Mouse (Mus musculus) liver, embryonic 16.5 days (tissue): Measurements from ENCODE around the gene Apaf1. TPM values are rescaled to one million over a fixed set of nuclear protein-coding genes. Genes with fewer than 3 reads are reported as not detected.

Source experiments
- ATAC-seq: fragments of 200-750 bp; cut with Nextera tagmentation; 2 replicates; pipeline ENCODE4 v1.8.0; 2017; ENCODE audit warnings: low read depth, mild to moderate bottlenecking, moderate number of reproducible peaks, moderate library complexity
- H3K27ac ChIP-seq: fragments of 300-500 bp; sonication (generic); 2 replicates; pipeline ENCODE4 v1.5.1; 2014; ENCODE audit warnings: mild to moderate bottlenecking, low read length
- H3K27me3 ChIP-seq: fragments of 300-500 bp; sonication (generic); 2 replicates; pipeline ENCODE4 v1.6.1; 2014; ENCODE audit warnings: low read depth, low read length, mixed read lengths; ENCODE audit not compliant: control insufficient read depth, insufficient read depth
- H3K36me3 ChIP-seq: fragments of 300-500 bp; sonication (generic); 2 replicates; pipeline ENCODE4 v1.6.1; 2014; ENCODE audit warnings: mild to moderate bottlenecking; ENCODE audit not compliant: control insufficient read depth, insufficient read depth
- H3K4me1 ChIP-seq: fragments of 300-500 bp; sonication (generic); 2 replicates; pipeline ENCODE4 v1.6.1; 2014; ENCODE audit warnings: low read depth, low read length, mixed read lengths; ENCODE audit not compliant: control insufficient read depth
- H3K4me2 ChIP-seq: fragments of 300-500 bp; sonication (generic); 2 replicates; pipeline ENCODE4 v1.6.1; 2014; ENCODE audit warnings: low read depth, low read length, mixed read lengths
- H3K4me3 ChIP-seq: fragments of 300-500 bp; sonication (generic); 2 replicates; pipeline ENCODE4 v1.5.1; 2014; ENCODE audit warnings: low read depth, mild to moderate bottlenecking, low read length
- H3K9ac ChIP-seq: fragments of 300-500 bp; sonication (generic); 2 replicates; pipeline ENCODE4 v1.6.1; 2014; ENCODE audit warnings: low read depth, low read length
- H3K9me3 ChIP-seq: fragments of 300-500 bp; sonication (generic); replicated peaks from 2 replicates; pipeline ENCODE4 v1.6.1; 2016; ENCODE audit warnings: low read length; ENCODE audit not compliant: control insufficient read depth
- WGBS: fragments of 180-500 bp; shearing (Covaris S2); extraction: QIAGEN DNeasy Blood & Tissue Kit; methylation state at CpG from one replicate; pipeline ENCODE4 v1.1.7; 2014; ENCODE audit not compliant: insufficient replicate concordance; 5-methylcytosine and 5-hydroxymethylcytosine counted together
- polyA plus RNA-seq: library from polyadenylated mRNA; unstranded; fragments of >200 nt; fragmentation: Nextera tagmentation; extraction: Ambion mirVana; gene quantifications from 2 replicates; pipeline ENCODE4 v1.2.1, GENCODE M21; 2015

The Apaf1 gene
- polyA plus RNA-seq, 1 experiment from 2014 or later: 7.0 TPM

DNA sequence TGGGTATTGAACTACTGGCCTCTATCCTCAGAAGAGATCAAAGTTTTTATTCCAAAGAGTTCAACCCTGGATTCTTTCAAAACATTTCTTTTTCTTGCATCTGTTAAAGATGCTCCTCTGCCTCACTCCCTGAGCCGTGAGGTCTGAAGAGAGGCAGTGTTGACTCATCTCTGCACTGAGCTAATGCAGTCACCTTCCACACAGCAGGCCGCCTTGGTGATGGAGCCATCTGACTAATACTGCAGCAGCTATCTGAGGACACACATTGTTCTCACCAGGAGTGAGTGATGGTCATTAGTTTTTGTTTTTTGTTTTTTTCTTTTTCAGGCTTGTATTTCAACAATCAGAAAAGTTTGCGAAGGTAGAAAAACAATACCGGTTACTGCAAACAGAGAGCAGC is 10.2 kb upstream of the Apaf1 start:
- 72% methylated on average over 4 of the region's 4 CpGs for WGBS
- H3K4me1 ChIP-seq: no peaks in the 10 kb centered on the region
- H3K4me2 ChIP-seq: no peak overlapping the region
- no peaks in the 10 kb centered on the region for H3K36me3 ChIP-seq
- H3K9me3 ChIP-seq: no peaks in the 10 kb centered on the region
- ATAC-seq: no peak
- no peaks in the 10 kb centered on the region for H3K27me3 ChIP-seq
- H3K4me3 ChIP-seq: no peak overlapping the region
- H3K9ac ChIP-seq: no peak overlapping the region
- no peak overlapping the region for H3K27ac ChIP-seq

DNA sequence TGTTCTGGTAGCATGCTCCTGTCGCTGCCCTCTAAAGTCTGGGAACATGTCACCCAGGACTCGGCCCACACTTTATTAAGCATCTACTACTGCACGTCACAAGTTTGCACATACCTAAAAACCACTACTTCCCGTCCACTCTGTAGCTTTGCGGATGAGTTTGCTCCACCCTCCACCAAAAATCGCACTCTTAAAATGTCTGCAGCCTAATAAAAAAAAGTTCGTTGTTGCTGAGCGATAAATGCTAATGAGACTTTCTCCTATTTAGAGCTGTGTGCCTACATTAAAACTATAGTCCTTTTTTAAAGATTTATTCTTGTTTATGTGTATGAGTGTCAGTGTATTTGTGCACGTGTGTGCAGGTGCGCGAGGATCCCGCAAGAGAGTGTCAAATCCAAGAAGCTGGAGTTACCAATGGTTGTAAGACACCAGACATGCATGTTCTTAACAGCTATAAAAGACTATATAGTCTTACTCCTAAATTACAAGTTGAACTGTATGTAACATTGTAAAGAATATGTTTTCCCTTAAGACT is 890 bp upstream of the Apaf1 start:
- 0 out of 2 replicates have a peak overlapping the region, but pooled peaks have one; percentile 74 for H3K27ac ChIP-seq
- peak overlapping the region; percentile 77 for H3K9ac ChIP-seq
- no peaks in the 10 kb centered on the region for H3K27me3 ChIP-seq
- H3K9me3 ChIP-seq: no peaks in the 10 kb centered on the region
- ATAC-seq: no peak
- H3K4me1 ChIP-seq: peaks cover 11% of the 10 kb centered on the region
- peaks cover 7% of the 10 kb centered on the region for H3K36me3 ChIP-seq
- peak overlapping the region; percentile 99 for H3K4me3 ChIP-seq
- WGBS: 35% methylated on average over 12 of the region's 12 CpGs
- peak overlapping the region; percentile 96 for H3K4me2 ChIP-seq

DNA sequence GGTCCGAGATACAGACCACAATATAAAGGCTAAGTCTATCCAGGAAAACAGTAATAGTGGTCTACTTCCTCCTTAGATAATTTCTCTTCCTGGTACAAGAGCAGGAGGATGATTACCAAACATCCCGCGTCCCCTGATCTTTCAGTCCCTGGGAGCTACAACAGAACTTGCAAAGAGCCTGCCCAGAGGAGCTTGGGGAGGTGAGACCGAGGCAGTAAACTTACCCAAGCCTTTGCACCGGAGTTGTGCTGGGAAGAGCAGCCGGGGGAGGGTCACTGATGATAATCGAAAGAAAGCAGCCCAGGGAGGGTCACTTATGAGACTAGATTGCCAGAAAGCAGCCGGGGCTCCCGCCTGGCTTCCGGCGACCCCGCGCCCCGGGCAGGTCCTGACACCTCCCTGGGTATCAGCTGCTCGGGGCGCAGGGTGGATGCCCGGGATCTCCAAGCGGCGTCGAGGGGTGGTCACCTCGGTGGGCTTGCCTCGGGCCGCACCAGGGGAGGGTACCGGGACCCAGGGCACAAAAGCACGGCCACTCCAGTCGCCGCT is 537 bp downstream of the Apaf1 start:
- WGBS: under 1% methylated on average over 27 of the region's 27 CpGs
- Histone ChIP-seq H3K36me3 (peaks cover 7% of the 10 kb centered on the region), H3K4me3 (peak overlapping the region; percentile 99)

DNA sequence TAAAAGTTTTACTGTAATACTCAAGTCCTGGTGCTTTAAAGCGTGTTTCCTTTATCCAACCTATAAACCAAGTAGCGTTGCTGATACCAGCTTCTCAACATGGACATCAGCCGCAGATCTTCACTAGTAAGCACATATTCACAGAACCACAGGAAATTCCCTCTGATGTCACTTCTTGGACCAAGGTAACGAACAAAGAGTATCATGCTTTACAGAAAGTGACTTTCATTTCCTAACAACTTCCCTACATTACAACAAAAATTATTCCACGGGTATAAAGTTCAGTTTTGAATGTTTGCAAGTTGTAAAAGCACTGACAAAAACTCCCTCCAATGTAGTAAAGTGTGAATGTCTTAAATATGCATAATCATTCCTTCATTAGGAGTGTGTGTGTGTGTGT is 2.0 kb downstream of the Apaf1 start:
- no peaks in the 10 kb centered on the region for H3K27me3 ChIP-seq
- peaks cover 11% of the 10 kb centered on the region for H3K4me1 ChIP-seq
- no peak overlapping the region for H3K4me3 ChIP-seq
- H3K9me3 ChIP-seq: no peaks in the 10 kb centered on the region
- 70% methylated on average over 5 of the region's 5 CpGs for WGBS
- no peak for ATAC-seq
- peaks cover 7% of the 10 kb centered on the region for H3K36me3 ChIP-seq
- no peak overlapping the region for H3K9ac ChIP-seq
- peak overlapping the region; percentile 24; the same call in 1 of the 2 replicates for H3K4me2 ChIP-seq
- H3K27ac ChIP-seq: no peak overlapping the region

More for the DNA sequence above, 537 bp downstream of the Apaf1 start:
- peak; percentile 17 for ATAC-seq
- Histone ChIP-seq H3K27me3 (no peaks in the 10 kb centered on the region), H3K9me3 (no peaks in the 10 kb centered on the region), H3K4me2 (peak overlapping the region; percentile 96), H3K4me1 (peaks cover 11% of the 10 kb centered on the region), H3K27ac (peak overlapping the region; percentile 92), H3K9ac (peak overlapping the region; percentile 96)

DNA sequence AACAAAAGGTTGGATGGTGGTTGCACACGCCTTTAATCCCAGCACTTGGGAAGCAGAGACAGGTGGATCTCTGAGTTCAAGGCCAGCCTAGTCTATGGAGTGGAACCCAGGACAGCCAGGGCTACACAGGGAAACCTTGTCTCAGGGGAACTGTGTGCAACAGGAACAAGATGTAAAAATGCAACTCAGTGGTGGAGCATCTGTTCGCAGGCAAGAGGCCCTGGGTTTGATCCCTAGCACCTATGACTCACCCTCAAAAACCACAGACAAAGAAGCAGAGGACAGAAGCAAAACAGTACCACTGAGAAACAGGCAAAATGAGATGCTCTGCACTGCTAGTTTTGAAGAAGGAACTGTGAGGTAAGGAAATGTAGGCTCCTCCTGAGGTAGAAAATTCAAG is 5.9 kb downstream of the Apaf1 start:
- no peak for ATAC-seq
- no peak overlapping the region for H3K27ac ChIP-seq
- H3K4me2 ChIP-seq: no peak overlapping the region
- no peak overlapping the region for H3K4me3 ChIP-seq
- H3K27me3 ChIP-seq: no peaks in the 10 kb centered on the region
- WGBS: 65% methylated on average over 2 of the region's 2 CpGs
- peaks cover 3% of the 10 kb centered on the region for H3K4me1 ChIP-seq
- H3K9me3 ChIP-seq: no peaks in the 10 kb centered on the region
- H3K36me3 ChIP-seq: peaks cover 7% of the 10 kb centered on the region
- no peak overlapping the region for H3K9ac ChIP-seq

DNA sequence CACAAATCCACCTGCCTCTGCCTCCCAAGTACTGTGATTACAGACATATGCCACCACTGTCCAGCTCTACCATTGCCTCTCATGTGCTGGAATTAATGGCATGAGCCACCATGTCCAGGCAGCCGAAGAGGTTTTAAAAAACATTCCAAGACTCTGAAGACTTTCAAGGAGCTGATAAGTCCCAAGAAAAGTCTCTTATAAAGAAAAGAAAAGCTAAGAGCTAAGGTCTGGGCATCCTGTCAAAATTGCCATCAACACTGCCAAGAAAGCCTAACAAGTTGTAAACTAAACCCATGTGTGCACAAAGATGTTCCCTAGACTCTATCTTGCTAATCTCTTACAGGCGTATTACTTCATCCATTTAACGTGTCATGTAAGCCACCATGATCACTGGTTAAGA is 9.2 kb downstream of the Apaf1 start:
- H3K4me3 ChIP-seq: no peak overlapping the region
- H3K4me1 ChIP-seq: no peaks in the 10 kb centered on the region
- H3K27me3 ChIP-seq: no peaks in the 10 kb centered on the region
- WGBS: 79% methylated on average over 3 of the region's 3 CpGs
- H3K27ac ChIP-seq: no peak overlapping the region
- peaks cover 2% of the 10 kb centered on the region; the same call in 1 of the 2 replicates for H3K36me3 ChIP-seq
- H3K9ac ChIP-seq: no peak overlapping the region
- H3K9me3 ChIP-seq: no peaks in the 10 kb centered on the region
- no peak for ATAC-seq
- H3K4me2 ChIP-seq: no peak overlapping the region

DNA sequence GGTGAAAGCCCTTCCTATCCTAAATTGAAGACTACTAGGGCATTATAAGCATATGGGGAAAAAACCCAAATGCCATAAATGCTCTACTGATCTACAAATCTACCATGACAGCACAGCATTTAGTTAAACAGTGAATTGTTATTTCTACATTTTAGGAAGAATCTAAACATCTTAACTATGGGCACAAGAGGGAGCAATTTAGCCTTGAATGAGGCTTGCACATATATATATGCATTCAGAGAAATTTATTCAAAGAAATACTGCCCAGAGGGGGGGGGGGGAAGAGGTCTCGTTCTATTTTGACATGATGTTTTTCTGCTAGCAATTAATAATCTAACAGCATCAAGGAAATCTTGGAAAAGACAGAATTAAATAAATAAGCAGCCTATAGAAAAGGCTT is 10.8 kb downstream of the Apaf1 start:
- no peak overlapping the region for H3K4me2 ChIP-seq
- peaks cover 4% of the 10 kb centered on the region for H3K36me3 ChIP-seq
- ATAC-seq: no peak
- no peaks in the 10 kb centered on the region for H3K4me1 ChIP-seq
- H3K4me3 ChIP-seq: no peak overlapping the region
- no peaks in the 10 kb centered on the region for H3K9me3 ChIP-seq
- no peak overlapping the region for H3K9ac ChIP-seq
- 54% methylated on average over 1 of the region's 1 CpGs for WGBS
- no peaks in the 10 kb centered on the region for H3K27me3 ChIP-seq
- no peak overlapping the region for H3K27ac ChIP-seq

DNA sequence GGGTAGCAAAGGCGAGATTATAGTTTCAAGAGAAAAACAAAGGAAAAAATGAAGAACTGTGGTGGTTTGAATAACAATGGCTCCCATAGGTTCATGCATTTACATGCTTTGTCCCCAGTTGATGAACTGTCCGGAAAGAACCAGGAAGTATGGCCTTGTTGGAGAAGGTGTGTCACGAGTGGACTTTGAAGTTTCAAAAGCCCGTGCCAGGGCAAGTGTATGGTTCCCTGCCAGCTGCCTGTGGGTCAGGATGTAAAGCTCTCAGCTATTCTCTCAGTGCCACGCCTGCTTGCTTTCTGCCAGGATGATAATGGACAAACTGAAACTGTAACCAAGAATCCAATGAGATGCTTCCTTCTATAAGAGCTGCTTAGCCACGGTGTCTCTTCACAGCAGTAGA is 20.2 kb downstream of the Apaf1 start:
- Histone ChIP-seq H3K27ac (no peak overlapping the region), H3K4me2 (no peak overlapping the region), H3K4me1 (no peaks in the 10 kb centered on the region), H3K27me3 (no peaks in the 10 kb centered on the region), H3K9me3 (no peaks in the 10 kb centered on the region), H3K4me3 (no peak overlapping the region), H3K36me3 (peaks cover 16% of the 10 kb centered on the region), H3K9ac (no peak overlapping the region)
- WGBS: 69% methylated on average over 6 of the region's 6 CpGs
- ATAC-seq: no peak

DNA sequence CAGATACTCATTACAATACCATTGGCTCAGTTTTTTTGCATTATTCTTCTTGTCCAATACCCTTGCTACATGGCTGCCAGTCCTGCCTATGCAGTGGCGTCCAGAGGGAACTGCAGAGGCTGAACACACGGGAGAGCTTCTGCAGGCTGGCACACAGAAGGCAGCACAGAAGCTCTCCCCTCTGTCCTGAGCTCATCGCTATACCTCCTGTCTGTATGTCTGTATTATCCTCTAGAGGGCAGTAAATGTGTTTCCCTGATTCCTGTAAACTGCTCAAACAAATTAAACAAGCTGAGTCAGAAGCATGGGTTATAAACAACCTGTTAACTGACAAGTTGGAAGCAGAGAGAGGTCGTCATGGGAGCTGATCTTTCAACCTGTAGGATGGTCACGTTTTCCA is 21.8 kb downstream of the Apaf1 start:
- no peak overlapping the region for H3K4me2 ChIP-seq
- H3K9ac ChIP-seq: no peak overlapping the region
- no peak overlapping the region for H3K27ac ChIP-seq
- H3K9me3 ChIP-seq: no peaks in the 10 kb centered on the region
- H3K27me3 ChIP-seq: no peaks in the 10 kb centered on the region
- ATAC-seq: peak; percentile 67
- WGBS: 37% methylated on average over 5 of the region's 5 CpGs
- H3K4me3 ChIP-seq: no peak overlapping the region
- H3K36me3 ChIP-seq: peaks cover 7% of the 10 kb centered on the region
- no peaks in the 10 kb centered on the region for H3K4me1 ChIP-seq
